Mouse (Mus musculus): ENCODE measurements around the gene Mipep. TPM values are rescaled to one million over a fixed set of nuclear protein-coding genes. Genes with fewer than 3 reads are reported as not detected.

Mipep gene
- polyA plus RNA-seq, 1 experiment = 18.6 TPM

DNA sequence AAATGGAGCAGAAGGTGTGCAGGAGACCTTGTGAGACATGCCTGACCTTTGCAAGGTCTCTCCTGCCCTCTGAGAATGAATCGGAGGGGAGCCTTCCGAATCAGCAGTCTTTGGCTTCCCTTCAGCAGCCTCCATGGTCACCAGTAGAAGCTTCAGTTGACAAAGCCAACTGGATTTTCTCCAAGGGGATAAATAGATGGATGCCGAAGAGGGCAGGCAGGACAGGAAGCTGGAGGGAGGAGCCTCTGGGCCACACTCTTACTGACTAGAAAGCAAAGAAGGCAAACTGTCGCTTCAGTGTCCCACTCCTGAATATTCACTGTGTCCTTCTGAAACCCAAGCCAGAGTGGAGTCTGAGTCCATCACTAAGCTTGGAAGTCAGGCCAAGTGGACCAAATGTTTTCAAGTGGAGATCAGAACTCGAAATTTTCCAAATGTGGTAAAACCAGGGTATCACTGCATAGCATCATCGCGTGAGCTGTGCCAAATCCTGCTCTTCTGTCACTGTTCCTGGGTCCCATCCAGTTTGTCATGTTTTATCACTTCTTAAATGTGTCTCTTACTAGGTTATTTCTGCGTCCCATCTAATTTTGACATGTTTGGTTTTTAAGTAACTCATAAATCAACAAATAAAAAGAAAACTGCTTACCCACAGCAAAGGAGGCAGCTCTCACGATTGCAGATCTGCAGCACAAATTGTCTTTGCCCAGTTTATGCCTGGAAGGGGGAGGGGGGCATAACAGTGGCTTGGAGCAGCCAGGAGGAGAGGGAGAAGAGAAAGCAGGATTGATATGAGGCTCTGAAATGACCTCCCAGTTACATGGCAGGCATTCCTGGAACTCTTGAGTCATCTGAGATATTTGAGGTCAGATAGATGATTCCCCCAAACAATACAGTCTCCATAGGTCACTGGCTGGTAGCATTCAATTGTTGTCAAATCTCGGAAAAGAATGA lies 122.3 kb downstream of the Mipep start:
- peak; percentile 30 for DNase-seq
- Histone ChIP-seq H3K4me3 (ENCODE audit: insufficient read depth, low read depth, low read length) (no peak overlapping the region), H3K36me3 (ENCODE audit: control insufficient read depth, insufficient read depth, low read length) (no peaks in the 10 kb centered on the region), H3K27me3 (replicated peaks; ENCODE audit: control insufficient read depth, insufficient read depth, low read length) (no peaks in the 10 kb centered on the region), H3K4me1 (ENCODE audit: control insufficient read depth, insufficient read depth, low read length) (no peaks in the 10 kb centered on the region), H3K27ac (ENCODE audit: insufficient read depth, low read depth, low read length) (no peak overlapping the region)
- 72% methylated on average over 10 of the region's 10 CpGs for WGBS
- TF ChIP-seq POLR2A (IDR thresholded peaks at IDR 0.05; ENCODE audit: low read depth, low read length) = no peak
- TF ChIP-seq CTCF (conservative IDR thresholded peaks at IDR 0.05; ENCODE audit: insufficient read depth, insufficient read length, low read depth, low read length) = no peak

DNA sequence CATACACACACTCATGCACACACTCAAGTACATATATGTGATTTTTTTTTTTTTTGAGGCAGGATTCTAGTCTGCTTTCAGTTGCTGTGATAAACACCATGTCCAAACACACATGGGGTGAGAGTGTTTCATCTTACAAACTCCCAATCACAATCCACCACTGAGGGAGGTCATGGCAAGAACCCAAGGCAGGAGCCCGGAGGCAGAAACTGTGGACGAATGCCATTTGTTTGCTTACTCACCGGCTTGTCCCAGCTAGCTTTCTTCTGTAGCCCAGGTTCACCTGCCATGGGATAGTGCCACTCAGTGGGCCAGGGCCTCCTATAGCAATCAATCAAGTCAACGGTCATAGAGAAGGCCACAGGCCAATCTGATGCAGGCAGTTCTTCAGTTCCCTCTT lies 125.0 kb downstream of the Mipep start:
- Histone ChIP-seq H3K4me3 (ENCODE audit: insufficient read depth, low read depth, low read length) (no peak overlapping the region), H3K36me3 (ENCODE audit: control insufficient read depth, insufficient read depth, low read length) (no peaks in the 10 kb centered on the region), H3K27me3 (replicated peaks; ENCODE audit: control insufficient read depth, insufficient read depth, low read length) (no peaks in the 10 kb centered on the region), H3K27ac (ENCODE audit: insufficient read depth, low read depth, low read length) (no peak overlapping the region), H3K4me1 (ENCODE audit: control insufficient read depth, insufficient read depth, low read length) (no peaks in the 10 kb centered on the region)
- WGBS = 70% methylated on average over 4 of the region's 4 CpGs
- DNase-seq = no peak
- TF ChIP-seq POLR2A (IDR thresholded peaks at IDR 0.05; ENCODE audit: low read depth, low read length) (no peak), CTCF (conservative IDR thresholded peaks at IDR 0.05; ENCODE audit: insufficient read depth, insufficient read length, low read depth, low read length) (no peak; the same call in 1 of the 2 replicates)

DNA sequence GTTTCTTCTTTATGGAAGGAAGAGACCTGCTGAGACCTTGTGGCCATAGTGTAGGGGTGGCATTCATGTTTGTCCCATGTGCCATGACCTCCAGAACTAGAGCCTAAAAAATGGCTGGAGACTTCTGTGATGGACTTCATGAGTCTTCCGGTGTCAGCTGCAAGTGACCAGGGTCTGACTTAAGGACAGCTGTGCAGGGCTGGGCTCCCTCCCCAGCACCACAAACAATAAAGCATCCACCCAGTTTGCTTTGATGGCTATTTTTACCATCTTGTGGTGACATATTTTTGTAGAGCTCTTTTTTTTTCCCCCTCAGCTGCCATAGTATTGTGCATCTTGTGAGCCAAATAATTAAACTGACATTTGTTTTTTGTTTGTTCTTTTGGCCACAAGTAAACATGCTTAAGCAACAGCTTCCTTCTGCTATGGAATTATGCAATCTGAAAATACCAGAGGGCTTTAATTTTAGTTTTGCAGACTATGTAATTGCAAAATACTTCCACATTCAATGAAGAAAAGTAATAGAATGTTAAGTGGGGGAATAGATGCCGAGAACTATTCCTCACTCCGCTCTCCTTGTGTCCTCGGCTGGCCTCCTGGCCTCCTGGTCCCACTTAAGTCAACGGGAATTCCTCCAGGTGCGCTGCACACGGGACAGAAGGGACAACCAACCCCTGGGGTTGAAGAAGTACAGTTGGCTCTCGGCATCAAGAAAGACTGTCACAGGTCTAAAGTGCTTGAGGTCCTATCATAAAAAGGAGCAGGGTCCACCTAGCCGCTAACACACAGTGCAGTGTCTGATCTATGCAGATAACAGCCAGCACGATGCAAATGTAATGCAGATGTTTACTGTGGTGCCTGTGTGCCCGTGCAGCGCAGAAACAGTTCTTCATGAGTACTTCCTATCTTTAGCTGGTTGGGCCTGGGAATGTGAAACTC lies 126.4 kb downstream of the Mipep start:
- Histone ChIP-seq H3K4me3 (ENCODE audit: insufficient read depth, low read depth, low read length) (no peak overlapping the region), H3K27ac (ENCODE audit: insufficient read depth, low read depth, low read length) (no peak overlapping the region), H3K27me3 (replicated peaks; ENCODE audit: control insufficient read depth, insufficient read depth, low read length) (no peaks in the 10 kb centered on the region), H3K36me3 (ENCODE audit: control insufficient read depth, insufficient read depth, low read length) (no peaks in the 10 kb centered on the region), H3K4me1 (ENCODE audit: control insufficient read depth, insufficient read depth, low read length) (no peaks in the 10 kb centered on the region)
- 91% methylated on average over 12 of the region's 12 CpGs for WGBS
- no peak for TF ChIP-seq CTCF (conservative IDR thresholded peaks at IDR 0.05; ENCODE audit: insufficient read depth, insufficient read length, low read depth, low read length)
- no peak for TF ChIP-seq POLR2A (IDR thresholded peaks at IDR 0.05; ENCODE audit: low read depth, low read length)
- DNase-seq = no peak

DNA sequence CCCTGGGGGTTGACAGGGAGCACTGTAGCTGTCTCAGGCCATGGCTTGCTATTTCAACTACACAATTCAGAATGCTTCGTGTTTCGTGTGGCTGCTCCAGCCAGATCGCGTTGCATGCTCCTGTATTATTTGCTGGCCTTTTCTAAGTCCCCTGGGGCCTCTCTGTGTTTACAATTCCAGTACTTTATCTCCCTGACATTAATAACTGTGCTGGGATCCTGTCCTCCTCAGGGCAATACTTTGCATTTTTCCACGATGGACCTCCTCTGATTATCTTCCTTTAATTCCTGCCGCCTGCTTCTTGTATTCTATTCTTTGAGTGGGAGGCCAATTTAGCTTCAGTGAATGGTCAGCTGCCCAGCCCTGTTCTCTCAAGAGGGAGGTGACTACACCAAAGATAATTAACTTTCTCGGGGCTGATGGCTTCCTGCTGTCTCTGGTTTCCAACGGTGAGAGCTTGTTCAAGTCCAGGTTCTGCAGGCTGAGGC lies 128.7 kb downstream of the Mipep start:
- H3K36me3 ChIP-seq (ENCODE audit: control insufficient read depth, insufficient read depth, low read length) = no peaks in the 10 kb centered on the region
- no peaks in the 10 kb centered on the region for H3K4me1 ChIP-seq (ENCODE audit: control insufficient read depth, insufficient read depth, low read length)
- H3K27me3 ChIP-seq (replicated peaks; ENCODE audit: control insufficient read depth, insufficient read depth, low read length) = no peaks in the 10 kb centered on the region
- H3K27ac ChIP-seq (ENCODE audit: insufficient read depth, low read depth, low read length) = no peak overlapping the region
- WGBS = 31% methylated on average over 8 of the region's 8 CpGs
- no peak for TF ChIP-seq POLR2A (IDR thresholded peaks at IDR 0.05; ENCODE audit: low read depth, low read length)
- TF ChIP-seq CTCF (conservative IDR thresholded peaks at IDR 0.05; ENCODE audit: insufficient read depth, insufficient read length, low read depth, low read length) = no peak
- DNase-seq = peak; percentile 11
- no peak overlapping the region for H3K4me3 ChIP-seq (ENCODE audit: insufficient read depth, low read depth, low read length)

DNA sequence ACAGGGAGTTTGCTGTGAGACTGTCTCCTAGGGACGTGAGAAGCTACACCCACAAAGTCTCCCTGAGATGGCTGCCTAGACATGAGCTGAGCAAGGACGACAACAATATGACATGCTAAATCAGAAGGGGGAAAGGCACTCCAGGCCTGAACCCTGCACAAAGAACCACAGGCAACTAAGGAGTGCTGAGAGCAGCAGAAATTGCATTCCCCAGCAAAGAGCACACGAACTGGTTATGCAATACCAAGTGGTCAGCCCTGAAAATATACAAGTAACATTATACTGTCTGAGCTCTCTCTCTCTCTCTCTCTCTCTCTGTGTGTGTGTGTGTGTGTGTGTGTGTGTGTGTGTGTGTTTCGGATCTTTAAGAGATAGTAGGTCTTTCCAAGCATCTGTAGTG lies 132.3 kb downstream of the Mipep start:
- whole genome bisulfite sequencing = 59% methylated on average over 4 of the region's 4 CpGs
- TF ChIP-seq CTCF (conservative IDR thresholded peaks at IDR 0.05; ENCODE audit: insufficient read depth, insufficient read length, low read depth, low read length) (no peak), POLR2A (IDR thresholded peaks at IDR 0.05; ENCODE audit: low read depth, low read length) (no peak)
- Histone ChIP-seq H3K4me3 (ENCODE audit: insufficient read depth, low read depth, low read length) (no peak overlapping the region), H3K36me3 (ENCODE audit: control insufficient read depth, insufficient read depth, low read length) (no peaks in the 10 kb centered on the region), H3K4me1 (ENCODE audit: control insufficient read depth, insufficient read depth, low read length) (no peaks in the 10 kb centered on the region), H3K27me3 (replicated peaks; ENCODE audit: control insufficient read depth, insufficient read depth, low read length) (no peaks in the 10 kb centered on the region), H3K27ac (ENCODE audit: insufficient read depth, low read depth, low read length) (no peak overlapping the region)
- peak; percentile 6 for DNase-seq

DNA sequence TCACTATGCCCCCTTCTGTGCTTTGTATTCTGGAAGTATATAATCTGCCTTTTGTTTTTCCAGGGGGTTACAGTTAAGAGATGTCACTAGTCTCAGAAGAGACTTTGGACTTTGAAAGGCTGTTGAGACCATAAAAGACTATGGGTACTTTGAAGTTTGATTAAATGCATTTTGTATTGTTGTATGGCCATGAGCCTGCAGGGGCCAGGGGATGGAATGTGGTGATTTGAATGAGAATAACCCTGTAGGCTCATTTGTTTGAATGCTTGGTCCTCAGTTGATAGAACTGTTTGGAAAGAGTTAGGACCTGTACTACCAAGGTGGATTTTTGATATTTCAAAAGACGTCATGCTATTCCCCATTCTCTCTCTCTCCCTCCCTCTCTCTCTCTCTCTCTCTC lies 141.6 kb downstream of the Mipep start:
- DNase-seq = no peak
- Histone ChIP-seq H3K27me3 (replicated peaks; ENCODE audit: control insufficient read depth, insufficient read depth, low read length) (no peaks in the 10 kb centered on the region), H3K36me3 (ENCODE audit: control insufficient read depth, insufficient read depth, low read length) (no peaks in the 10 kb centered on the region), H3K4me1 (ENCODE audit: control insufficient read depth, insufficient read depth, low read length) (no peaks in the 10 kb centered on the region), H3K27ac (ENCODE audit: insufficient read depth, low read depth, low read length) (no peak overlapping the region), H3K4me3 (ENCODE audit: insufficient read depth, low read depth, low read length) (no peak overlapping the region)
- TF ChIP-seq CTCF (conservative IDR thresholded peaks at IDR 0.05; ENCODE audit: insufficient read depth, insufficient read length, low read depth, low read length) (no peak), POLR2A (IDR thresholded peaks at IDR 0.05; ENCODE audit: low read depth, low read length) (no peak)
- WGBS = 91% methylated on average over 1 of the region's 1 CpGs

Measured in kidney, adult 2 months (tissue).